Mouse (Mus musculus) right cerebral cortex, postnatal 36 days (tissue): ENCODE data around the gene Uqcrq.

Source experiments
- DNase-seq, 2 experiments: peaks; one replicate each; pipeline ENCODE4 v3.0.0; 2022; ENCODE audit warnings: low spot score in 2 of 2, mixed read lengths in 1 of 2

Gene Uqcrq

DNA sequence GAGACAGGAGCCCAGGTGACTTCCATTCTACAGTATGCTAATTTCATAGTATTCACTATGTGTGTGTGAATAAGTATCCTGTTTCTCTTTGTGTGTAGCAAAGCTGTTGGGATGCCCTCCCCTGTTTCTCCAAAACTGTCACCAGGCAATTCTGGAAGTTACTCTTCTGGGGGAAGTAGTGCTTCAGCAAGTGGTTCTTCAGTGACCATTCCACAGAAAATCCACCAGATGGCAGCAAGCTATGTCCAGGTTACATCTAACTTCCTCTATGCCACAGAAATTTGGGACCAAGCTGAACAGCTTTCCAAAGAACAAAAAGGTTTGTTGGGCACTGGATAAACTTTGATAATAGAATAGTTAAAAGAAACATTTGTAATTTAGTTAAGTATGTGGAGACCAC, 18.9 kb downstream of the Uqcrq start:
- no peak for DNase-seq

DNA sequence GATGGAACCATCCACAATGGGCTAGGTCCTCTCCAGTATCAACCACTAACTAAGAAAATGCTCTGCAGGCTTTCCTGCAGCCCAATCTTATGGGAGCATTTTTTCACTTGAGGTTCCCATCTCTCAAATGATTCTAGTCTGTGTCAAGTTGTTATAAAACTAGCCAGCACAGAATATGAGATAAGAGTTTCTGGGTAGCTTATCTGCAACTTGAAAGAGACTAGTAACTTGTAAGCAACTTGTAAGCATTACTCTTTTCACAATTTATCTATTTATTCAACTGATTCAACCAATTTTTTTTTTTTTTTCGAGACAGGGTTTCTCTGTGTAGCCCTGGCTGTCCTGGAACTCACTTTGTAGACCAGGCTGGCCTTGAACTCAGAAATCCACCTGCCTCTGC, 27.0 kb downstream of the Uqcrq start:
- DNase-seq: no peak

DNA sequence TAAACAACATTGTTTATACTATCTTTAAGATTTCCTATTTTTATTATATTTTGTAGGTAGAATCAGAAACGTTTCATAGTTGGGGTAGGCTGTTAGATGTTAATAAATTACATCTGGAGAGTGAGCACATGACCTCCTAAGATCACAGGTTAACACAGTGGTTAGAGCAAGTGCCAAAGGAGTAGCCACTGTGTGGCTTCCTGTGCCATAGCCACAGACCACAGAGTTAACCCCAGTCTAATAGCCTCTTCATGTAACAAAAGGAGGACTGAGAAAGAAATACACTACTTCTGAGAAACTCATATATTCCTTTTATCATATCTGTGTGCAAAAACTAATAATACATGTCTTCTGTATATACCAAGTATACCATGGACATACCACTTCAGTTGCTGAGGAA, 36.8 kb downstream of the Uqcrq start:
- no peak for DNase-seq

DNA sequence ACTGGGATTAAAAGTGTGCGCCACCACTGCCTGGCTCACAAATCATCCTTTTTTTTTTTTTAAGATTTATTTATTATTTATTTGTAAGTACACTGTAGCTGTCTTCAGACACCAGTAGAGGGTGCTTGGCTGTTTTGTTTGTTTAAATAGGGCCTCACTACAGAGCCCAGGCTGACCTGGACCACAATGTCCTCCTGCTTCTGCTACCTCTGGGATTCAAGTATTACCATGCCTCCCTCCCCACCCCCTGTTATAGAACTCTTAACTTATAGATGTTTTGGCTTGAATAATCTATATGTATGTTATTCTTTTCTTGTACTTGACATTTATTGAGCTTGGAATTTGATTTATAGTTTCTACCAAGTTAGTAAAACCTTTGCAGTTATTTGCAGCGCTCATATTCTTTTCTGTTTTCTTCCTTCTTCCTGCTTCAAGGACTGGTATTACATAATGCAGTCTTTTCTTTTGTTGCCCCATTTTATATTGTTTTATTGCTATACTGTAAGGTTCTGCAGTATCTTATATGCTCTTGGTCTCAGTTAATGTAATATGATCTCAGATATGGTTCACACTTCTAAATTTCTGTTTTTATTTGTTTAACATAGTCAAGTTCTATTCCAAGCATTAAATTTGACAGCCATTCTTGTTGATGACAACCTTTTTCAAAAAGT, 46.7 kb downstream of the Uqcrq start:
- DNase-seq: no peak

DNA sequence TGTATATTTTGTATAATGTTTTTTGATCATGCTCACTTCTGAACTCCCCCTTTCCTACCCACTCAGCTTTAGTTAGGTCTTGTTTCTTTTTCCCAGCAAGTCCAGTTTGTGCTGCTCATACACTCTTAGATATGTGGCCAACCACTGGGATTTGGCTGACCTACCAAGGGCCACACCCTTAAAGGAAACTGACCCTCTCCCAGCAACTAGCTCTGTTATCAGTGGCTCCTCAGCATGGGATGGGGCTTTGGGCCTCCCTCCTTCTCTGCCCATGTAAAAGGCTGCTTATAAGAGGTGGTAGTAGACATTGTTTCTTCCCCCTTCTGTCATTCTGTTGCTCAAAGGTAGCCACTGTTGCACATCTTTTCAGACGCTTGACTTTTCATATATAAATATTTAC, 51.7 kb downstream of the Uqcrq start:
- no peak for DNase-seq
